Mouse (Mus musculus) thymus, adult 2 months (tissue): ENCODE measurements around the gene Atxn3.

ENCODE experiments used
- CTCF ChIP-seq: fragments of 200-500 bp; IDR thresholded peaks from 2 replicates; pipeline ENCODE4 v1.5.1; 2012; ENCODE audit warnings: mild to moderate bottlenecking, control low read depth, low read length, moderate library complexity, borderline replicate concordance; ENCODE audit not compliant: control insufficient read depth, poor library complexity, insufficient read depth; ENCODE audit errors: extremely low read depth
- POLR2A ChIP-seq: fragments of 200-500 bp; IDR thresholded peaks from 2 replicates; pipeline ENCODE4 v1.6.1; 2012; ENCODE audit warnings: mild to moderate bottlenecking, low read length, control low read depth, moderate library complexity; ENCODE audit not compliant: control insufficient read depth, poor library complexity, insufficient read depth; ENCODE audit errors: extremely low read depth

DNA sequence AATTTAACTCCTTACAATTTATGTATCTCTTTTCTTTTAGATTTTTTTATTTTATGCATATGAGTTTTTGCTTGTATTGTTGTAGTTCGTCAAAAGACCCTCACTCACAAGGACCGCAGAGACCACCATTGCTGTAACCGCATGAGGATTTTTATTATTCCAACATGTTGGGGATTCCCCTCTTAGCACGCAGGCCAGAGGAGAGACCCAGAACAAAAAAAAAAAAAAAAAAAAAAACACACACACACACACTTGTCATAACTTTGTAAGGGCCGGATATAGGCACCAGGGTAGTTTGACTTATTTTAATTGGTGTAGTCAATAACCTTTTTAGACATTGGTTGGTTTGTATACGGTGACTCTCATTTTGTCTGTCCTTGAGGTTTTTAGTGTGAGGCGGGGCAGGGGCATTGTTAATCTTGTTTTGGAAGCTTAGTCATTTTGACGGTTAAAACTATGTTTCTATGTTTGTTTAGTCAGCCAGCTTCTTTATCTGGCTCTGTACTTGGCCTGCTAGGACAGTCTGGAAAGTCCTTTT, 21.2 kb upstream of the Atxn3 start:
- TF ChIP-seq CTCF (no peak), POLR2A (no peak)
